Mouse (Mus musculus): ENCODE data around the gene Sec14l2.

DNA sequence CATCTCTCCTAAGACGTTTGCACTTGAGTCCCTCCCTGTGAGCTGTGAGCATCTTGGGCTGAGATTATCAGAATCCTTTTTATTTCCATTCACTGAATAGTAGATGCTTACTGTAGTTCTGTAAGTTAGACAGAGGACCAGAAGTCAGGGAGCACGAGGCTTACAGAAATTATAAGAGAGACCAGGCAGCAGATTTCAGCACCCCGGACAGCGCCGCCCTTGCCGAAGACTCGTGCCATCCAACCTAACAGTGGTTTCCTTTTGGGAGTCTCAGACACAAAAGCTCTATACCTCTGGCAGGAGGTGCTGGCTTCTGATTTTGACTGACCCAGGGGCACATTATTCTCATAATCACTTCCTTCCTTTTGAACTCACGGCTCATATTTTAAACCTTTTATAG lies 46.6 kb downstream of the Sec14l2 start:
- TF ChIP-seq CTCF (IDR thresholded peaks at IDR 0.05; ENCODE audit: borderline replicate concordance, insufficient read depth, low read depth, low read length) (no peak), POLR2A (IDR thresholded peaks at IDR 0.05; ENCODE audit: borderline replicate concordance, insufficient read depth, low read length) (no peak)

Data from cerebellum, adult 2 months (tissue).